In genomic region chr14:21173973-21174745, GRCm38 (mm10) we compare ENCODE assay signal across 25 mouse cellular contexts.
DNase-seq lines count a peak whose midpoint lies in the region; ATAC-seq lines count a peak whose summit lies in the region.
"Had no signal": no experiment of that assay in that cellular context is flagged by ENCODE, and none has a peak within 500 bp of the region (broad histone marks: within the 10 kb centered on the region; RNA-seq: fewer than 3 reads in every experiment).

No protein-coding gene starts in this region.

- no peak overlapping the region for H3K4me3 ChIP-seq in midbrain, embryonic 11.5 days (ENCODE audit: low read depth, low read length)
- no peak overlapping the region for H3K4me3 ChIP-seq in midbrain, embryonic 13.5 days (replicated peaks)
- H3K4me3 ChIP-seq: embryonic facial prominence, embryonic 12.5 days; embryonic facial prominence, embryonic 15.5 days; gastrocnemius, adult 2 months; intestine, embryonic 15.5 days had no signal

- 92% methylated on average over 1 of the region's 1 CpGs for WGBS in midbrain, embryonic 11.5 days
- WGBS in midbrain, embryonic 13.5 days, result 88% methylated on average over 1 of the region's 1 CpGs

- no peaks in the 10 kb centered on the region for H3K36me3 ChIP-seq in midbrain, embryonic 11.5 days (ENCODE audit: control insufficient read depth, insufficient read depth, low read length)
- no peaks in the 10 kb centered on the region for H3K36me3 ChIP-seq in midbrain, embryonic 13.5 days
- H3K36me3 ChIP-seq: embryonic facial prominence, embryonic 12.5 days; embryonic facial prominence, embryonic 15.5 days; intestine, embryonic 15.5 days had no signal

- no peak overlapping the region for H3K9ac ChIP-seq in midbrain, embryonic 11.5 days (ENCODE audit: low read length)
- H3K9ac ChIP-seq in midbrain, embryonic 13.5 days (replicated peaks), result no peak overlapping the region
- H3K9ac ChIP-seq: embryonic facial prominence, embryonic 12.5 days; embryonic facial prominence, embryonic 15.5 days; forebrain, postnatal 0 days; hindbrain, embryonic 14.5 days; intestine, embryonic 15.5 days had no signal

- H3K27ac ChIP-seq in midbrain, embryonic 11.5 days (ENCODE audit: low read depth, low read length), result no peak overlapping the region
- no peak overlapping the region for H3K27ac ChIP-seq in midbrain, embryonic 13.5 days
- H3K27ac ChIP-seq: embryonic facial prominence, embryonic 12.5 days; embryonic facial prominence, embryonic 15.5 days; gastrocnemius, adult 2 months; hindbrain, embryonic 14.5 days; hindbrain, postnatal 0 days; intestine, embryonic 15.5 days had no signal

- no peak overlapping the region for H3K4me2 ChIP-seq in midbrain, embryonic 11.5 days
- H3K4me2 ChIP-seq in midbrain, embryonic 13.5 days (replicated peaks), result no peak overlapping the region
- H3K4me2 ChIP-seq: embryonic facial prominence, embryonic 12.5 days; embryonic facial prominence, embryonic 15.5 days; heart, embryonic 11.5 days; hindbrain, embryonic 14.5 days; intestine, embryonic 15.5 days had no signal

- ATAC-seq in midbrain, embryonic 11.5 days (ENCODE audit: low FRiP score), result no peak
- no peak for ATAC-seq in midbrain, embryonic 13.5 days
- peak; percentile 68 for ATAC-seq in CD4-positive, CD25-positive, alpha-beta regulatory T cell, adult 4 months
- ATAC-seq in megakaryocyte-erythroid progenitor cell, adult 5-6 weeks (replicated peaks; ENCODE audit: low FRiP score, low TSS enrichment, poor library complexity, severe bottlenecking), result 0 out of 2 replicates have a peak, but pooled peaks have one; percentile 26
- ATAC-seq: forebrain, embryonic 14.5 days; forebrain, postnatal 0 days; hindbrain, postnatal 0 days; intestine, embryonic 15.5 days had no signal

- H3K27me3 ChIP-seq in midbrain, embryonic 11.5 days (ENCODE audit: control insufficient read depth, insufficient read depth, low read length), result no peaks in the 10 kb centered on the region
- H3K27me3 ChIP-seq in midbrain, embryonic 13.5 days, result no peaks in the 10 kb centered on the region
- H3K27me3 ChIP-seq: embryonic facial prominence, embryonic 12.5 days; embryonic facial prominence, embryonic 15.5 days; intestine, embryonic 15.5 days had no signal

- H3K4me1 ChIP-seq in midbrain, embryonic 11.5 days (ENCODE audit: control insufficient read depth, insufficient read depth, low read length), result no peaks in the 10 kb centered on the region
- H3K4me1 ChIP-seq in midbrain, embryonic 13.5 days (replicated peaks), result no peaks in the 10 kb centered on the region
- H3K4me1 ChIP-seq: embryonic facial prominence, embryonic 15.5 days had no signal

- DNase-seq in midbrain, embryonic 11.5 days (ENCODE audit: low spot score, missing footprints), result peak; percentile 6
- DNase-seq in induced T-regulatory cell, adult 2 months (ENCODE audit: low read depth), result peak; percentile 26
- no peak for DNase-seq in heart, postnatal 4 days
- no peak for DNase-seq in urinary bladder, adult 2 months (ENCODE audit: low spot score)
- no peak for DNase-seq in urinary bladder, postnatal 36 days (ENCODE audit: low spot score in 2 of 2)
- DNase-seq: adrenal gland, postnatal 10 days; adrenal gland, postnatal 36 days; cerebellum, adult 18-20 months; cerebellum, adult 9-10 months; cerebellum, postnatal 14 days; forebrain, postnatal 0 days; gastrocnemius, adult 2 months; gastrocnemius, postnatal 14 days; heart, adult 11 months; heart, postnatal 36 days had no signal

- no peaks in the 10 kb centered on the region for H3K9me3 ChIP-seq in midbrain, embryonic 11.5 days (ENCODE audit: control insufficient read depth, low read length)
- no peaks in the 10 kb centered on the region for H3K9me3 ChIP-seq in midbrain, embryonic 13.5 days
- H3K9me3 ChIP-seq: embryonic facial prominence, embryonic 12.5 days; embryonic facial prominence, embryonic 15.5 days; intestine, embryonic 15.5 days had no signal

Comparison
In these comparisons a context has a peak if more than half of its experiments do, and no peak if none do; other contexts are left out.
1. ATAC-seq: peak in CD4-positive, CD25-positive, alpha-beta regulatory T cell, adult 4 months (single experiment) and megakaryocyte-erythroid progenitor cell, adult 5-6 weeks (single experiment); none in midbrain, embryonic 11.5 days (single experiment) and midbrain, embryonic 13.5 days (single experiment).
2. DNase-seq: peak in midbrain, embryonic 11.5 days (single experiment) and induced T-regulatory cell, adult 2 months (single experiment); none in heart, postnatal 4 days (single experiment), urinary bladder, adult 2 months (single experiment) and urinary bladder, postnatal 36 days (0 of 2).